Mouse (Mus musculus) A20 (cell line): ENCODE data around the gene Scrn3.
A peak's percentile ranks its signal among the peaks of the same experiment; 100 is the strongest.

Experiments
- DNase-seq: peaks from one replicate; pipeline ENCODE4 v3.0.0-alpha.2; 2011; ENCODE audit warnings: low read depth, low spot score

The Scrn3 gene

DNA sequence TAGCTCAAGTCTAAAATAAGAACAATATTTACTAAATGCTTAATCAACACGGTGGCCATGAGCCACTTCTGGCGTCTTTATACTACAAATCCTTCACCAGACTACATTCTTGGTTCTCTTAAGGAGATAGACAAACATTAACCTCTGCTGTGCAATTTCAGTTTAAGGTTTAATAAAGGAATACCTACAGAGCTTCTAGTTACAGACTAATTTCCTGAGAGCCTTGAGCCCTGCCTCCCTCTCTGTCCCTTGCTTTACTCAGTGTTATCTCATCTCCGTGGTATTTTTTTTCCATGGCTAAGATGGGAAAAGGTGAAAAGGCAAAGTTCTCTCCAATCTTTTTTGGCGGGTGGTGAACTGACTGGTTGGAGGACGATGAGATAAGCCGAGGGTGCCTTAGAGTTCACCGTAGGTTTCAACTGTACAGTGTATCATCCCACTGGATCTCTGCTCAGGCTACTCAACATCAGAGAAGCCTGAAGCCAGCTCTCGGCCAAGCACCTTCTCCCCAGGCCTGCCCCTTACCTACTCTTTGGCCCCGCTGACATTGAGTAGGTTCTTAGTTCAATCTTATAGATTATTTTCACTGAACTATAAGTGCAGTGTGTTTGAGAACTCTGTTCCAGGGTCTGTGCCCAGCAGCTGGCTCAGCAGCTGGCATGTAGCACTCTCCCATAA, 68.0 kb downstream of the Scrn3 start:
- no peak for DNase-seq

DNA sequence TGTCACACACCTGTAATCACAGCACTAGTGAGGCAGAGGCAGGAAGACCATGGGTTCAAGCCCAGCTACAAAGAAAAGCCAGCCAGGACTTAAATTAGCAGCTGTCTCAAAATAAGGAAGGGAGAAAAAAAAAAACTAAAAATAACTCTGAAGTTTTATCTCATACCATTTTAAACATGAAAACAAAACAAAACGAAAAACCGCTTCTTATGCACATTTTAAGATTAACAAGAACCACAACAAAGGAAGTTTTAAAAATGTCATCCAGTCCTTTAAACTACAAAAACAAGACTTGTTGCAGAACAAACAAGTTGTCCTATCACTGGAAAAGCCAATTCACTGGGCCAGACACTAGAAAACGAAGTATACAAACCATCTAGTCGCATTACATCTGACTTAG, 72.8 kb downstream of the Scrn3 start:
- DNase-seq: peak; percentile 54

DNA sequence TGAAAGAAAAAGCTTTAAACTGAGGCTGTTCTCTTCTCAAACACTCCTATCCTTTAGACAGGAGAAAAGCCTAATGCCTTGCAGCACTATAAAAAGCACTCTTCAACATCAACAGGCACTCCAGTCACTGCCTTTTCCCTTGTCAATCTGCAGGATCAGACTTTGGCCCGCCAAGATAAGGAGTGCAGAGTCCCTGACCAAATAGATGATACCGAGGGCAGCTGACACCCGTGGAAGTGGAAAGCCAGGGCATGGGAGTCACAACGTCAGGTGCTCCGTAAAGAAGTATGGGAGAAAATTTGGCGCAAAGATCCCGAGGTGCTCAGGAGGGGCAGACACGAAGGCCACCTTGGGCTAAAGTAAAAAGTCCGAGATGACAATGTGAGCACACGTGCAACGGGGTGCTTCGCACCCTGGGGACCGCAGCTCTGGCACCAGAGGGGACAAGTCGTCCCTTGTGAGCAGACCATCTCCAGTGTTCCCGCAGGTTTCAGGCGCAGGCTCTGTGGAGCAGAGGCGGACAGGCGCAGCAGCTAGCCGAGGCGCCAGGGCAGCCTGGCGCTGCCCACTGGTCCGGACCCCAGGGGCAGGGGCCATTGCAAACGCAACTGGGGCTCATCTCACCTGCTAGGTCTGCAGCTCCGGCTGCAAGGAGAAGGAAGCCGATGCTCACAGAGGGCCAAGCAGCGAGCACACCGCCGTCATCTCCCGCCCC, 73.4 kb downstream of the Scrn3 start:
- no peak for DNase-seq

DNA sequence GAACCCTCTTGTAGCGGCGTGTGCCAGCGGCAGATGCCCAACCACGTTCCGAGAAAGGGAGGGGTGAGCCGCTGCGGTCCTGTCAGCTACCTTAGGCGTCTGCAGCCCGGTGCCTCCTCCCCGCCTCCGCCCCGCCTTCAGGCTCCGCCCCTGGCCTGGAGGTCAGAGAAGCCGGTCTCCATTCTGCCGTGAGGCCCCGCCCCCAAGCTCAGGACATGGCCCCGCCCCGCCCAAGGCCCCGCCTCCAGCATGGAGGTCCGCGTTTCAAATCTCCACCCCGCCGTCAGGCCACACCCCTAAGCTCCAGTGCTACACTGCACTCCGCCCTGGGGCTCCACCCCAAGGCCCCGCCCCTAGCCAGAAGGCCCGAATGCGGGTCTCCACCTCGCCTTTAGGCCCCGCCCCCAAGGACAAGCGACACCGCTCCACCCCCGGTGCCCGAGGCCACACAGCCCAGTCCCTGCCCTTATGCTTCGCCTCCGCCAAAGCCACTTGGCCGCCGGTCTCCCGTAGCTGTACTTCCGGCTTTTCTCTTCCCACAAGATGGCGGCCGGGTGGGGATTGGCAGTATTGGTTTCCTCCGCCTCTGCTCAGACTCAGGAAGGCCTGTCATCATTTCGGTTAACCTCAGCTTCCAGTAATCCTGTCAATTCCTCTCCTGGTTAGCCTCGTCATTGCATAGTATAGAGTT, 74.1 kb downstream of the Scrn3 start, which contains the start of gene Gpr155:
Gpr155 (minus strand) TSS at position 217 of the 691 bp plus-strand sequence.
- peak; percentile 100 for DNase-seq
